Mouse (Mus musculus): Measurements from ENCODE around the gene Foxl2. TPM values are rescaled to one million over a fixed set of nuclear protein-coding genes. Genes with fewer than 3 reads are reported as not detected.

Foxl2 gene
- polyA plus RNA-seq, 1 experiment, result not detected

GRCm38 (mm10) chr9:98953291-98953690 lies 1.8 kb upstream of the Foxl2 start:
- Histone ChIP-seq H3K27ac (ENCODE audit: insufficient read depth, low read depth, low read length) (no peak overlapping the region), H3K4me3 (ENCODE audit: insufficient read depth, low read length) (no peak overlapping the region), H3K4me1 (ENCODE audit: control insufficient read depth, insufficient read depth, low read length) (peaks cover 2% of the 10 kb centered on the region; the same call in 1 of the 2 replicates)
- no peak for TF ChIP-seq CTCF (IDR thresholded peaks at IDR 0.05; ENCODE audit: low read depth, low read length)
- no peak for TF ChIP-seq POLR2A (IDR thresholded peaks at IDR 0.05; ENCODE audit: borderline replicate concordance, low read depth, low read length)

- peaks cover 2% of the 10 kb centered on the region; the same call in 1 of the 2 replicates for H3K4me1 ChIP-seq (ENCODE audit: control insufficient read depth, insufficient read depth, low read length)
- no peak overlapping the region for H3K27ac ChIP-seq (ENCODE audit: insufficient read depth, low read depth, low read length)
- TF ChIP-seq POLR2A (IDR thresholded peaks at IDR 0.05; ENCODE audit: borderline replicate concordance, low read depth, low read length) (no peak), CTCF (IDR thresholded peaks at IDR 0.05; ENCODE audit: low read depth, low read length) (no peak)
- no peak overlapping the region for H3K4me3 ChIP-seq (ENCODE audit: insufficient read depth, low read length)
These were observed 1.3 kb upstream of the Foxl2 start for GRCm38 (mm10) chr9:98953830-98954229.

GRCm38 (mm10) chr9:98954391-98955102 lies 541 bp upstream of the Foxl2 start:
- peaks cover 2% of the 10 kb centered on the region; the same call in 1 of the 2 replicates for H3K4me1 ChIP-seq (ENCODE audit: control insufficient read depth, insufficient read depth, low read length)
- peak overlapping the region; percentile 34 for H3K4me3 ChIP-seq (ENCODE audit: insufficient read depth, low read length)
- no peak overlapping the region for H3K27ac ChIP-seq (ENCODE audit: insufficient read depth, low read depth, low read length)
- TF ChIP-seq CTCF (IDR thresholded peaks at IDR 0.05; ENCODE audit: low read depth, low read length) (no peak), POLR2A (IDR thresholded peaks at IDR 0.05; ENCODE audit: borderline replicate concordance, low read depth, low read length) (no peak)

GRCm38 (mm10) chr9:98955716-98956224 lies 682 bp downstream of the Foxl2 start:
- Histone ChIP-seq H3K4me1 (ENCODE audit: control insufficient read depth, insufficient read depth, low read length) (peaks cover 2% of the 10 kb centered on the region; the same call in 1 of the 2 replicates), H3K4me3 (ENCODE audit: insufficient read depth, low read length) (peak overlapping the region; percentile 34), H3K27ac (ENCODE audit: insufficient read depth, low read depth, low read length) (no peak overlapping the region)
- no peak for TF ChIP-seq CTCF (IDR thresholded peaks at IDR 0.05; ENCODE audit: low read depth, low read length)
- no peak for TF ChIP-seq POLR2A (IDR thresholded peaks at IDR 0.05; ENCODE audit: borderline replicate concordance, low read depth, low read length)

GRCm38 (mm10) chr9:98956591-98957381 lies 1.7 kb downstream of the Foxl2 start:
- Histone ChIP-seq H3K4me3 (ENCODE audit: insufficient read depth, low read length) (peak overlapping the region; percentile 34), H3K27ac (ENCODE audit: insufficient read depth, low read depth, low read length) (no peak overlapping the region), H3K4me1 (ENCODE audit: control insufficient read depth, insufficient read depth, low read length) (peaks cover 2% of the 10 kb centered on the region; the same call in 1 of the 2 replicates)
- TF ChIP-seq POLR2A (IDR thresholded peaks at IDR 0.05; ENCODE audit: borderline replicate concordance, low read depth, low read length) (no peak), CTCF (IDR thresholded peaks at IDR 0.05; ENCODE audit: low read depth, low read length) (no peak)

- Histone ChIP-seq H3K4me1 (ENCODE audit: control insufficient read depth, insufficient read depth, low read length) (peaks cover 2% of the 10 kb centered on the region; the same call in 1 of the 2 replicates), H3K4me3 (ENCODE audit: insufficient read depth, low read length) (peak overlapping the region; percentile 21), H3K27ac (ENCODE audit: insufficient read depth, low read depth, low read length) (no peak overlapping the region)
- TF ChIP-seq POLR2A (IDR thresholded peaks at IDR 0.05; ENCODE audit: borderline replicate concordance, low read depth, low read length), result no peak
- TF ChIP-seq CTCF (IDR thresholded peaks at IDR 0.05; ENCODE audit: low read depth, low read length), result no peak
These were observed 2.8 kb downstream of the Foxl2 start for GRCm38 (mm10) chr9:98957751-98958351.

- Histone ChIP-seq H3K4me1 (ENCODE audit: control insufficient read depth, insufficient read depth, low read length) (peaks cover 2% of the 10 kb centered on the region; the same call in 1 of the 2 replicates), H3K4me3 (ENCODE audit: insufficient read depth, low read length) (no peak overlapping the region), H3K27ac (ENCODE audit: insufficient read depth, low read depth, low read length) (no peak overlapping the region)
- TF ChIP-seq POLR2A (IDR thresholded peaks at IDR 0.05; ENCODE audit: borderline replicate concordance, low read depth, low read length) (no peak), CTCF (IDR thresholded peaks at IDR 0.05; ENCODE audit: low read depth, low read length) (no peak)
These were observed 3.5 kb downstream of the Foxl2 start for GRCm38 (mm10) chr9:98958628-98959027.

GRCm38 (mm10) chr9:98959851-98960250 lies 4.8 kb downstream of the Foxl2 start:
- no peak overlapping the region for H3K27ac ChIP-seq (ENCODE audit: insufficient read depth, low read depth, low read length)
- H3K4me1 ChIP-seq (ENCODE audit: control insufficient read depth, insufficient read depth, low read length), result peaks cover 2% of the 10 kb centered on the region; the same call in 1 of the 2 replicates
- TF ChIP-seq POLR2A (IDR thresholded peaks at IDR 0.05; ENCODE audit: borderline replicate concordance, low read depth, low read length) (no peak), CTCF (IDR thresholded peaks at IDR 0.05; ENCODE audit: low read depth, low read length) (no peak)
- H3K4me3 ChIP-seq (ENCODE audit: insufficient read depth, low read length), result no peak overlapping the region

- H3K4me3 ChIP-seq (ENCODE audit: insufficient read depth, low read length), result no peak overlapping the region
- H3K4me1 ChIP-seq (ENCODE audit: control insufficient read depth, insufficient read depth, low read length), result peaks cover 2% of the 10 kb centered on the region; the same call in 1 of the 2 replicates
- H3K27ac ChIP-seq (ENCODE audit: insufficient read depth, low read depth, low read length), result no peak overlapping the region
- no peak for TF ChIP-seq POLR2A (IDR thresholded peaks at IDR 0.05; ENCODE audit: borderline replicate concordance, low read depth, low read length)
- TF ChIP-seq CTCF (IDR thresholded peaks at IDR 0.05; ENCODE audit: low read depth, low read length), result no peak
These were observed 5.3 kb downstream of the Foxl2 start for GRCm38 (mm10) chr9:98960348-98960747.

Data from bone marrow macrophage, adult 2 months (primary cell).